Mouse (Mus musculus) embryonic fibroblast, embryonic 13.5 days (primary cell): ENCODE measurements around the gene Osbp2.

Experiments
- CTCF ChIP-seq: IDR thresholded peaks from 2 replicates; pipeline ENCODE4 v1.5.1; 2011; ENCODE audit warnings: mild to moderate bottlenecking, control low read depth, low read length, moderate library complexity, borderline replicate concordance; ENCODE audit not compliant: insufficient read depth
- POLR2A ChIP-seq: IDR thresholded peaks from 2 replicates; pipeline ENCODE4 v1.6.1; 2011; ENCODE audit warnings: low read depth, mild to moderate bottlenecking, control low read depth, low read length, moderate library complexity

DNA sequence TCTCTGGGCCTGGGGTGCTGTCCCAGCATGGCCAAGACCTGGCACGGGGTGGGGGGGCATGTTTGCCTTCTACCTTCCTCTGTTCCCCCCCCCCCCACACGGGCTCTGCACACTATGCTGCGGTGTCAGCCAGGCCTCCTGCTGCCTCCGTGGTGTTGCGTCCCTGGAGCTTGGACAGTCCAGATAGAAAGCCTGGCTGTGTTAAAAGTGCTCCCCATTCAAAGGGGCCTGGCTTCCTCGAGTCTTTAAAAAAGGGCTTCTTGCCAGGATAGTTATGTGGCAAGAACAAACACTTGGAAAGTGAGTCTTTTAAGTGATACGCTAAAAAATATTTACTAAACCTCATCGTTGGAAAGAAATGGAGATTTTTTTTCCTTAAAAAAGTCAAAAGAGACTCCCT is 159.3 kb downstream of the Osbp2 start:
- TF ChIP-seq POLR2A (no peak), CTCF (no peak)
